In the genomic region with DNA sequence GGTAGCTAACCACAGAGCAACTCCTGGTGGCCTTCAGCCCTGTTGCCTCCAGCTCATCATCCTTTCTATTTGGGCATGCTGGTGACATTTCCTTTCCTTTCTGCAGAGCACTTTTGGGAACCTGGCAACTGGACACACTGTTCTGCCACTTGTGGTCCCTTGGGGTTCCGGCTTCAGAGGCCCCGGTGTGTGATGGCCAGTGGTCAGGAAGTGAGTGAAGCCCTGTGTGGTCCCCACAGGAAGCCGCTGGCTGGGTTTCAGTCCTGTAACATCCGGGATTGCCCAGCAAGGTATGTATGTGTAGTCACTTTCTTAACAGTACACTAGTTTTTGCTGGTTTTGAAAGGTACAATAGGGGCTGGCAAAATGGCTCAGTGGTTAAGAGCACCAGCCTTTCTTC, we compare ENCODE assay signal across 14 mouse cellular contexts.
"Had no signal": no experiment of that assay in that cellular context is flagged by ENCODE, and none has a peak within 500 bp of the region (broad histone marks: within the 10 kb centered on the region; RNA-seq: fewer than 3 reads in every experiment).

No protein-coding gene starts in this region.

- H3K27ac ChIP-seq: intestine, embryonic 15.5 days; kidney, embryonic 15.5 days; limb, embryonic 15.5 days; midbrain, embryonic 10.5 days; neural tube, embryonic 13.5 days; stomach, embryonic 15.5 days had no signal

- H3K27me3 ChIP-seq: intestine, embryonic 15.5 days; kidney, embryonic 15.5 days; limb, embryonic 15.5 days; neural tube, embryonic 13.5 days; stomach, embryonic 15.5 days had no signal

- H3K9me3 ChIP-seq: intestine, embryonic 15.5 days; kidney, embryonic 15.5 days; limb, embryonic 15.5 days; midbrain, embryonic 10.5 days; neural tube, embryonic 13.5 days; stomach, embryonic 15.5 days had no signal

- H3K4me1 ChIP-seq: intestine, embryonic 15.5 days; kidney, embryonic 15.5 days; limb, embryonic 15.5 days; midbrain, embryonic 10.5 days; stomach, embryonic 15.5 days had no signal

- H3K9ac ChIP-seq: intestine, embryonic 15.5 days; kidney, embryonic 15.5 days; limb, embryonic 15.5 days; neural tube, embryonic 13.5 days; stomach, embryonic 15.5 days had no signal

- DNase-seq: kidney, adult 18-20 months; kidney, postnatal 14 days; lung, adult 18-20 months; lung, postnatal 14 days; midbrain, embryonic 14.5 days; right cerebral cortex, postnatal 14 days; thymus, adult 2 months; thymus, postnatal 25 days had no signal

- H3K36me3 ChIP-seq: intestine, embryonic 15.5 days; kidney, embryonic 15.5 days; midbrain, embryonic 10.5 days; neural tube, embryonic 13.5 days; stomach, embryonic 15.5 days had no signal

- H3K4me2 ChIP-seq: intestine, embryonic 15.5 days; kidney, embryonic 15.5 days; limb, embryonic 15.5 days; neural tube, embryonic 13.5 days; stomach, embryonic 15.5 days had no signal

- H3K4me3 ChIP-seq: intestine, embryonic 15.5 days; kidney, embryonic 15.5 days; limb, embryonic 15.5 days; midbrain, embryonic 10.5 days; neural tube, embryonic 13.5 days; stomach, embryonic 15.5 days had no signal

- ATAC-seq: intestine, embryonic 15.5 days had no signal
